Mouse (Mus musculus) stomach, postnatal 0 days (tissue): ENCODE data around the gene Kcnmb4. TPM values are rescaled to one million over a fixed set of nuclear protein-coding genes. Genes with fewer than 3 reads are reported as not detected.

Experiments used
- ATAC-seq: fragments of 200-750 bp; cut with Nextera tagmentation; 2 replicates; pipeline ENCODE4 v1.8.0; 2017; ENCODE audit not compliant: low FRiP score, low TSS enrichment
- DNase-seq: peaks from one replicate; pipeline ENCODE4 v3.0.0-alpha.2; 2016; ENCODE audit warnings: low spot score
- H3K27ac ChIP-seq: fragments of 300-500 bp; sonication (generic); replicated peaks from 2 replicates; pipeline ENCODE4 v1.5.1; 2014; ENCODE audit warnings: mild to moderate bottlenecking, control low read depth
- H3K27me3 ChIP-seq: fragments of 300-500 bp; sonication (generic); 2 replicates; pipeline ENCODE4 v1.6.1; 2014; ENCODE audit warnings: low read length; ENCODE audit not compliant: control insufficient read depth, insufficient read depth
- H3K36me3 ChIP-seq: fragments of 300-500 bp; sonication (generic); 2 replicates; pipeline ENCODE4 v1.6.1; 2014; ENCODE audit warnings: low read length, mixed read lengths; ENCODE audit not compliant: control insufficient read depth, insufficient read depth
- H3K4me1 ChIP-seq: fragments of 300-500 bp; sonication (generic); replicated peaks from 2 replicates; pipeline ENCODE4 v1.6.1; 2014; ENCODE audit warnings: antibody characterized with exemption; ENCODE audit not compliant: control insufficient read depth, insufficient read depth
- H3K4me2 ChIP-seq: fragments of 300-500 bp; sonication (generic); replicated peaks from 2 replicates; pipeline ENCODE4 v1.6.1; 2014; ENCODE audit warnings: low read depth, mild to moderate bottlenecking, control low read depth, moderate library complexity
- H3K4me3 ChIP-seq: fragments of 300-500 bp; sonication (generic); 2 replicates; pipeline ENCODE4 v1.5.1; 2014; ENCODE audit warnings: low read depth, low read length, control low read depth
- H3K9ac ChIP-seq: fragments of 300-500 bp; sonication (generic); 2 replicates; pipeline ENCODE4 v1.6.1; 2014; ENCODE audit warnings: mild to moderate bottlenecking, low read length, control low read depth, mixed read lengths
- H3K9me3 ChIP-seq: fragments of 300-500 bp; sonication (generic); 2 replicates; pipeline ENCODE4 v1.6.1; 2016; ENCODE audit warnings: low read length; ENCODE audit not compliant: control insufficient read depth
- CTCF ChIP-seq: IDR thresholded peaks from 2 replicates; pipeline ENCODE4 v1.5.1; 2016; ENCODE audit warnings: antibody characterized with exemption, low read depth, mild to moderate bottlenecking, moderate library complexity
- EP300 ChIP-seq: optimal IDR thresholded peaks from 2 replicates; pipeline ENCODE3; 2016; ENCODE audit warnings: antibody characterized with exemption
- WGBS: fragments of 180-500 bp; shearing (Covaris S2); extraction: QIAGEN DNeasy Blood & Tissue Kit; methylation state at CpG from one replicate; pipeline ENCODE4 v1.1.7; 2014; 5-methylcytosine and 5-hydroxymethylcytosine counted together
- polyA plus RNA-seq: library from polyadenylated mRNA; unstranded; fragments of >200 nt; fragmentation: Nextera tagmentation; extraction: Ambion mirVana; gene quantifications from 2 replicates; pipeline ENCODE4 v1.2.1, GENCODE M21; 2015

Gene Kcnmb4
- polyA plus RNA-seq, 1 experiment from 2014 or later: 1.8 TPM

DNA sequence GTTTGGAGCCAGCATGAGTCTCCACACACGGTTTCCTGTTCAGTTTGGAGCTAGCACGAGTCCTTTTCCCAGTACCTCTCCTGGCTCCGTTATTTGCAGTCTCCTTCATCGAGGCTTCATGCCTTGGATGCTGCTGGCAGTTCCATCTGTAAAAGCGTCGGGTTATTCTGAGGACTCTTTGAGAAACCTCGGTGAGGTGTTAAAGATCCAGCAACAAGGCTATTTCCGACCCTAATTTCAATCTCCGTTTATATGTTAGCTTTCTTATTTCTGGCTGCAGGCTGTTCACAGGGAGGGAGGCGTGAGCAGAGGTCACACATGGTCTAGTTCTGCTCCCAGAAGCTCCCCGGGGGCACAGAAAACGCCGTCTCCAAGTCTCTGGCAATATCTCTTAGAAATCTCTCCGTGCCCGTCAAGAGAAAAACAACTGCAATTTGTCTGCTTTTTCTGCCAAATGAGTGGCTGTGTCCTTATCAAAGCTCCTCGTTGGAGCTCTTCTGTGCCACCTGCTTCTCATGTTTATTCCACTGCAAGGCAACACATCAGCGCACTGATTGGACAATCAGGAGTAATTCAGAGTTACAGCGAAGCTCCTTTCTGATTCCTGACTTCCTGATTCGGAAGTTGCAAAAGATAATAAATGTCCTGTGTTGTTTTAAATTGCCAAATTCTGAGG is 65.9 kb downstream of the Kcnmb4 start:
- no peak overlapping the region for H3K27ac ChIP-seq
- no peak for TF ChIP-seq EP300
- TF ChIP-seq CTCF: no peak
- H3K27me3 ChIP-seq: no peaks in the 10 kb centered on the region; the same call in 1 of the 2 replicates
- no peak overlapping the region for H3K4me3 ChIP-seq
- no peak overlapping the region for H3K9ac ChIP-seq
- no peaks in the 10 kb centered on the region for H3K9me3 ChIP-seq
- H3K4me1 ChIP-seq: no peaks in the 10 kb centered on the region
- no peak overlapping the region for H3K4me2 ChIP-seq
- no peak for DNase-seq
- H3K36me3 ChIP-seq: no peaks in the 10 kb centered on the region
- WGBS: 60% methylated on average over 19 of the region's 19 CpGs
- ATAC-seq: no peak

- Histone ChIP-seq H3K27me3 (no peaks in the 10 kb centered on the region; the same call in 1 of the 2 replicates), H3K9me3 (no peaks in the 10 kb centered on the region), H3K9ac (no peak overlapping the region), H3K4me3 (no peak overlapping the region), H3K36me3 (no peaks in the 10 kb centered on the region), H3K27ac (no peak overlapping the region), H3K4me1 (no peaks in the 10 kb centered on the region), H3K4me2 (no peak overlapping the region)
- no peak for ATAC-seq
- no peak for TF ChIP-seq CTCF
- TF ChIP-seq EP300: no peak
- WGBS: 90% methylated on average over 6 of the region's 6 CpGs
- DNase-seq: no peak
These were observed 68.7 kb downstream of the Kcnmb4 start for GRCm38 (mm10) chr10:116405011-116405410.

DNA sequence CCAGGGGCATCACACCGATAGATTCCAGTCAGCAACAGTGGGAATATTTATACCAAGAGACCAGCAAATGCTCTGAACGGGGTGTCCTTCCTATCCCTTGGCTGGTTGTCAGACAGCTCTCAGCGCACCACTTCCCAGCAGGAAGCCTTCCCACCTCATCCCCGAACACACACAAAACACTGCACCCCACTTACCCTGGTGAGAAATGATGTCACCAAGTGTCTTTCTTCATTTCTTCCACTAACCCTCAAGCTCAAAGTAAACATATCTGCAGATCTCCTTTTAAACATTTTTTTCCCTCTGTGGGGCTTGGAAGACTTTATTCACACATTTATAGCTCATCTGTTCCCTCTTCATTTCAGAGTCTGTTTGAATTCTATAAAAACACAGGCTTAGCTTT is 70.0 kb downstream of the Kcnmb4 start:
- no peak overlapping the region for H3K27ac ChIP-seq
- H3K4me1 ChIP-seq: no peaks in the 10 kb centered on the region
- H3K9me3 ChIP-seq: no peaks in the 10 kb centered on the region
- no peak for TF ChIP-seq EP300
- no peak for TF ChIP-seq CTCF
- DNase-seq (no peak), ATAC-seq (no peak)
- H3K27me3 ChIP-seq: no peaks in the 10 kb centered on the region
- H3K9ac ChIP-seq: no peak overlapping the region
- H3K4me3 ChIP-seq: no peak overlapping the region
- no peaks in the 10 kb centered on the region for H3K36me3 ChIP-seq
- WGBS: 41% methylated on average over 4 of the region's 4 CpGs
- no peak overlapping the region for H3K4me2 ChIP-seq

DNA sequence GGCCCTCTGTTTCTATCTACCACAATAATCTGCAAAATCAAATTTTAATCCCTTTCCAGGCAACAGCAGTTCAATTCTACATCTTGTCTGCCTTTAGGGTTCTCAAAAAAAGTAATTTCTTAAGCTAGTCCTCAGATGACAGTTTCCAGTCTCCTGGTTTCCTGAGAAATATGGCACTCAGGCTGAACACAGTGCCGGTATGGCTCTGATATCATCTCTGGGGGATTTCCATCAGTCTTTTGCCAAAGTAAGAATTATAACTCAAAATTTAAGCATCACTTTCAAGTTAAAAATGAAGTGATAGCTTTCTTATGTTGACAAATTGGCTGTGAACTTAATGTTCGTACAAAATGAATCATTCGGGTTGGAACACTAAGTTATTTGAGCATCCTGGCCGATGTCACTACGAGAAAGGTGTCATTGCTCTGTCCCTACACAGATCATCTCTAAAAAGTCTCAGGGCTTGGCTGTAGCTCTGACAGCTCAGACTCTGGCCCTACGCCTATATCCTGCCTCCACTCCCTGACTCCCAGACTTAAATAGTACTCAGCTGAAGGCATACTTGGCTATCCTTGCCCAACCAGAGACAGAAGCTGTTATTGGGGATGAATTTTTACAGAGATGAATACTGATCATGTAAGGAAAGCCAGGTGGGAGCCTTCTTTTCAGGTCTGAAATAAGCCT is 70.8 kb downstream of the Kcnmb4 start:
- Histone ChIP-seq H3K27ac (no peak overlapping the region), H3K9ac (no peak overlapping the region), H3K36me3 (no peaks in the 10 kb centered on the region), H3K4me3 (no peak overlapping the region), H3K4me2 (no peak overlapping the region), H3K9me3 (no peaks in the 10 kb centered on the region), H3K4me1 (no peaks in the 10 kb centered on the region), H3K27me3 (no peaks in the 10 kb centered on the region)
- 79% methylated on average over 6 of the region's 6 CpGs for WGBS
- no peak for ATAC-seq
- no peak for DNase-seq
- TF ChIP-seq CTCF (no peak), EP300 (no peak)

GRCm38 (mm10) chr10:116397973-116398372 is 75.7 kb downstream of the Kcnmb4 start:
- no peaks in the 10 kb centered on the region for H3K4me1 ChIP-seq
- DNase-seq (no peak), ATAC-seq (no peak)
- no peak overlapping the region for H3K4me2 ChIP-seq
- H3K4me3 ChIP-seq: no peak overlapping the region
- no peaks in the 10 kb centered on the region for H3K36me3 ChIP-seq
- no peaks in the 10 kb centered on the region for H3K9me3 ChIP-seq
- 56% methylated on average over 12 of the region's 12 CpGs for WGBS
- no peak overlapping the region for H3K9ac ChIP-seq
- H3K27ac ChIP-seq: no peak overlapping the region
- no peak for TF ChIP-seq EP300
- no peak for TF ChIP-seq CTCF
- H3K27me3 ChIP-seq: no peaks in the 10 kb centered on the region

- Histone ChIP-seq H3K4me3 (no peak overlapping the region), H3K36me3 (no peaks in the 10 kb centered on the region), H3K4me1 (no peaks in the 10 kb centered on the region), H3K27me3 (no peaks in the 10 kb centered on the region), H3K4me2 (no peak overlapping the region), H3K27ac (no peak overlapping the region), H3K9ac (no peak overlapping the region), H3K9me3 (no peaks in the 10 kb centered on the region)
- ATAC-seq (no peak), DNase-seq (no peak)
- TF ChIP-seq EP300 (no peak), CTCF (no peak)
- 35% methylated on average over 14 of the region's 14 CpGs for WGBS
These were observed 76.1 kb downstream of the Kcnmb4 start for GRCm38 (mm10) chr10:116397573-116397972.
